Mouse (Mus musculus): ENCODE measurements around the gene Gm15107. TPM values are rescaled to one million over a fixed set of nuclear protein-coding genes. Genes with fewer than 3 reads are reported as not detected.
"Not testable (repeated sequence)": the region's sequence is repeated elsewhere in the genome, so short reads cannot be mapped to it uniquely, and the experiment has no call there.

Gm15107 gene
- not detected in 2 replicates for polyA plus RNA-seq (2015; fragmentation: Nextera tagmentation; extraction: Ambion mirVana)

DNA sequence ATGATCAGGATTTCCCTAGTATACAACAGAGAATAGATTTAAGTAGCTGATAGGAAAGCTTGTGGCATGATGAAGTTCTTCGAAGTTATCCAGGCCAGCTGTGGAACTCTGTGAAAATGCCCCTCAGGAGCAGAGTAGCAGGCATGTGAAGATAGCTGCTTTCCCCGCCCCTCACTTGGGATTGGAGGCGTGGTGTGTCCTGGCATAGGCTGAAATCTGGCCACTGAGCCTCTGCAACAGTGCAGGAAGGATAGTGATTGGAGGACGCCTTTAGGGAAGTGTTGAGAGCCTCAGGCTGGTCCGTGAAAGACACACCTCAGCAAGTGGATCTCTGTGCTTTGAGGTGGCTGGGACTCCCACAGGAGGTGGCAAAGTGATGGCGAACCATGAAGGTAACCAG is at the start of gene Gm15107:
Gene Gm15107, plus strand, starts transcription at position 301 of the 400 bp plus-strand sequence.
- not testable (repeated sequence) for H3K4me2 ChIP-seq (replicated peaks; ENCODE audit: low read depth, low read length); H3K36me3 ChIP-seq (ENCODE audit: insufficient read depth, low read length); H3K4me1 ChIP-seq (ENCODE audit: insufficient read depth, low read length); H3K4me3 ChIP-seq (ENCODE audit: low read length); H3K27me3 ChIP-seq (ENCODE audit: insufficient read depth, low read length); H3K9ac ChIP-seq (replicated peaks; ENCODE audit: low read length); H3K27ac ChIP-seq (ENCODE audit: low read length); H3K9me3 ChIP-seq (ENCODE audit: low read length); ATAC-seq (ENCODE audit: low FRiP score, low TSS enrichment)
- WGBS = 89% methylated on average over 1 of the region's 6 CpGs

Other genes starting within 250 kb of the Gm15107 start
- not detected in 2 replicates for gene Gm15080, start 187.7 kb upstream of the Gm15107 start, polyA plus RNA-seq (2015; fragmentation: Nextera tagmentation; extraction: Ambion mirVana)